Mouse (Mus musculus): ENCODE results near the gene Arhgef10l.

The Arhgef10l gene

GRCm38 (mm10) chr4:140656529-140656928 is 9.3 kb downstream of the Arhgef10l start:
- DNase-seq = no peak

- no peak for DNase-seq
These were observed 11.0 kb downstream of the Arhgef10l start for GRCm38 (mm10) chr4:140654798-140655197.

GRCm38 (mm10) chr4:140653835-140654583 is 11.8 kb downstream of the Arhgef10l start:
- DNase-seq = no peak

- no peak for DNase-seq
These were observed 16.1 kb downstream of the Arhgef10l start for GRCm38 (mm10) chr4:140649731-140650130.

- no peak for DNase-seq
These were observed 16.6 kb downstream of the Arhgef10l start for GRCm38 (mm10) chr4:140649207-140649591.

GRCm38 (mm10) chr4:140648443-140649206 is 17.2 kb downstream of the Arhgef10l start:
- DNase-seq = peak; percentile 66

GRCm38 (mm10) chr4:140647711-140648421 is 17.9 kb downstream of the Arhgef10l start:
- peak; percentile 82 for DNase-seq

GRCm38 (mm10) chr4:140645638-140646037 is 20.2 kb downstream of the Arhgef10l start:
- peak; percentile 32 for DNase-seq

GRCm38 (mm10) chr4:140644701-140645100 is 21.1 kb downstream of the Arhgef10l start:
- no peak for DNase-seq

- peak; percentile 56 for DNase-seq
These were observed 21.5 kb downstream of the Arhgef10l start for GRCm38 (mm10) chr4:140644276-140644675.

- no peak for DNase-seq
These were observed 23.4 kb downstream of the Arhgef10l start for GRCm38 (mm10) chr4:140642378-140642777.

- peak; percentile 77 for DNase-seq
These were observed 24.3 kb downstream of the Arhgef10l start for GRCm38 (mm10) chr4:140641414-140641918.

- no peak for DNase-seq
These were observed 25.1 kb downstream of the Arhgef10l start for GRCm38 (mm10) chr4:140640668-140641067.

GRCm38 (mm10) chr4:140640242-140640523 is 25.6 kb downstream of the Arhgef10l start:
- DNase-seq = no peak

- DNase-seq = peak; percentile 35
These were observed 26.2 kb downstream of the Arhgef10l start for GRCm38 (mm10) chr4:140639431-140640241.

GRCm38 (mm10) chr4:140638591-140638990 is 27.2 kb downstream of the Arhgef10l start:
- peak; percentile 37 for DNase-seq

GRCm38 (mm10) chr4:140637269-140637668 is 28.5 kb downstream of the Arhgef10l start:
- DNase-seq = peak; percentile 37

GRCm38 (mm10) chr4:140636312-140636996 is 29.4 kb downstream of the Arhgef10l start:
- no peak for DNase-seq

GRCm38 (mm10) chr4:140634861-140635388 is 30.9 kb downstream of the Arhgef10l start:
- DNase-seq = no peak

- DNase-seq = no peak
These were observed 34.4 kb downstream of the Arhgef10l start for GRCm38 (mm10) chr4:140631276-140631849.

GRCm38 (mm10) chr4:140630651-140631241 is 35.1 kb downstream of the Arhgef10l start:
- no peak for DNase-seq

All from cerebellum, adult 8-10 months (tissue).